Mouse (Mus musculus): Measurements from ENCODE around the gene Entpd8.

DNA sequence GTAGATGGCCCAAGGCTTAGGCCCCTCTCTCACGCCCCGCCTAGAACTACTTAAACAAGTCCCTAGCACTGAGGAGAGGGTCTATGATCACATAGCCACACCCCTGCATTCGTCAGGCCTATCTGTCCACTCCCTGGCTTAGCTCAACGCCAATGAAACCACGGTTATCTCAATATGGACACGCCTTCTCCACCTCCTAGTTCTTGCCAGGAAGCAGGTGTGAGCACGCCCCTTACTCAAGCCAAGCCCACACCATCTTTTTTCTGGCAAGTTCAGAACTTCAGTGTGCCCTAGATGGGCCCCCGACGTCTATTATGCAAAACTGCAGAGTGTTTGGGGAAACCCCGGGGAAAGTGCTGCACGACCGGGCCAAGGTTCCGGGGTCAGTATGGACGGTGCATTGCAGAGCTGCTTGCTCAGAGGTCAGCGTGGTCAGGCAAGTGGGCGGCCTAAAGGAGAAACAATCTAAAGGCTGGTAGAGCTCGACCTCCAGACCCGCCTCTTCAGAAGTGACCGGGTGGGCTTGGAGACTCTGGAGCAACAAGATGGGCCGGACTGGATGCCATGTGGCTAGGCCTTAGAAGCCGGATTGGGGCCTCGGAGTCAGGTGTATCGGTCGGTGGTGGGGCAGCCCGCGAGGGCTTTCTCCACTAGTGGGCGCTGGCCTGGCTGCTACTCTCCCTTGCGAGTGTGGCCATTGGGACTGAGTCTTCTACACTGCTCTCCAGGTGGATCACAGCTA lies 15.2 kb downstream of the Entpd8 start, which contains the start of gene Noxa1:
- TF ChIP-seq EP300 (IDR thresholded peaks at IDR 0.05; ENCODE audit: insufficient read depth, low read depth, low read length) (no peak), POLR2A (IDR thresholded peaks at IDR 0.05; ENCODE audit: insufficient read depth, low read depth, low read length) (no peak), CTCF (IDR thresholded peaks at IDR 0.05) (no peak)

Measured in heart, adult 2 months (tissue).